Mouse (Mus musculus) thymus, postnatal 36 days (tissue): ENCODE data around the gene Oaz3.

ENCODE experiments used
- DNase-seq, 2 experiments: peaks; one replicate each; pipeline ENCODE4 v3.0.0; 2022; ENCODE audit warnings: mixed read lengths in 2 of 2

Gene Oaz3

GRCm38 (mm10) chr3:94449377-94449776, 5.7 kb upstream of the Oaz3 start:
- DNase-seq, result no peak

GRCm38 (mm10) chr3:94442951-94443596, 641 bp downstream of the Oaz3 start, which contains the start of gene Mrpl9:
Mrpl9 (plus strand) TSS chr3:94443318.
- peak; percentile 96 for DNase-seq

- no peak for DNase-seq
These were observed 2.5 kb downstream of the Oaz3 start for GRCm38 (mm10) chr3:94441182-94441581.

- DNase-seq, result no peak
These were observed 7.3 kb downstream of the Oaz3 start for GRCm38 (mm10) chr3:94436420-94436819.

GRCm38 (mm10) chr3:94434305-94434704, 9.4 kb downstream of the Oaz3 start:
- no peak for DNase-seq

GRCm38 (mm10) chr3:94430980-94431379, 12.7 kb downstream of the Oaz3 start:
- DNase-seq, result no peak

GRCm38 (mm10) chr3:94413031-94413679, 30.6 kb downstream of the Oaz3 start, which contains the start of gene Tdrkh:
Tdrkh (plus strand) TSS chr3:94413273.
- DNase-seq, result peak; percentile 95 to 98

GRCm38 (mm10) chr3:94412530-94412929, 31.2 kb downstream of the Oaz3 start:
- DNase-seq, result peak in 1 of 2 experiments; percentile 73

- no peak for DNase-seq
These were observed 38.2 kb downstream of the Oaz3 start for GRCm38 (mm10) chr3:94405561-94405960.

- peak; percentile 42 to 60 for DNase-seq
These were observed 39.2 kb downstream of the Oaz3 start for GRCm38 (mm10) chr3:94404366-94405054.

GRCm38 (mm10) chr3:94402451-94402850, 41.3 kb downstream of the Oaz3 start:
- DNase-seq, result peak in 1 of 2 experiments; percentile 15

GRCm38 (mm10) chr3:94399663-94400310, 43.9 kb downstream of the Oaz3 start:
- DNase-seq, result peak in 1 of 2 experiments; percentile 14

- peak; percentile 52 to 72 for DNase-seq
These were observed 44.7 kb downstream of the Oaz3 start for GRCm38 (mm10) chr3:94398943-94399481.

GRCm38 (mm10) chr3:94398217-94398616, 45.5 kb downstream of the Oaz3 start, which contains the start of gene Lingo4:
Lingo4 (plus strand) TSS chr3:94398517.
- DNase-seq, result peak in 1 of 2 experiments; percentile 20

GRCm38 (mm10) chr3:94396851-94397250, 46.9 kb downstream of the Oaz3 start:
- DNase-seq, result no peak

GRCm38 (mm10) chr3:94396336-94396735, 47.4 kb downstream of the Oaz3 start:
- DNase-seq, result no peak

GRCm38 (mm10) chr3:94393049-94393448, 50.7 kb downstream of the Oaz3 start:
- DNase-seq, result no peak

GRCm38 (mm10) chr3:94392128-94392527, 51.6 kb downstream of the Oaz3 start:
- DNase-seq, result no peak

GRCm38 (mm10) chr3:94391001-94391400, 52.7 kb downstream of the Oaz3 start:
- DNase-seq, result peak in 1 of 2 experiments; percentile 16

- peak in 1 of 2 experiments; percentile 54 for DNase-seq
These were observed 54.3 kb downstream of the Oaz3 start for GRCm38 (mm10) chr3:94389420-94389819.

- peak; percentile 85 to 94 for DNase-seq
These were observed 55.7 kb downstream of the Oaz3 start for GRCm38 (mm10) chr3:94388047-94388446.

- DNase-seq, result peak; percentile 35 to 56
These were observed 56.3 kb downstream of the Oaz3 start for GRCm38 (mm10) chr3:94387391-94387790.

- DNase-seq, result peak; percentile 72 to 84
These were observed 57.0 kb downstream of the Oaz3 start for GRCm38 (mm10) chr3:94386671-94387070.
